Mouse (Mus musculus) cerebellum, adult 2 months (tissue): ENCODE measurements around the gene Cdh6.

Experiments used
- CTCF ChIP-seq: fragments of 200-500 bp; IDR thresholded peaks from 2 replicates; pipeline ENCODE4 v1.5.1; 2011; ENCODE audit warnings: low read depth, mild to moderate bottlenecking, control low read depth, low read length, moderate library complexity, borderline replicate concordance; ENCODE audit not compliant: insufficient read depth
- POLR2A ChIP-seq: fragments of 200-500 bp; IDR thresholded peaks from 2 replicates; pipeline ENCODE4 v1.6.1; 2011; ENCODE audit warnings: low read length, control low read depth, borderline replicate concordance; ENCODE audit not compliant: insufficient read depth

GRCm38 (mm10) chr15:13100341-13100740 lies 73.1 kb downstream of the Cdh6 start:
- TF ChIP-seq CTCF (no peak), POLR2A (no peak)
